Mouse (Mus musculus): Measurements from ENCODE around the gene Cnfn.
A peak's percentile ranks its signal among the peaks of the same experiment; 100 is the strongest.
"Not testable (repeated sequence)": the region's sequence is repeated elsewhere in the genome, so short reads cannot be mapped to it uniquely, and the experiment has no call there.

Gene Cnfn

DNA sequence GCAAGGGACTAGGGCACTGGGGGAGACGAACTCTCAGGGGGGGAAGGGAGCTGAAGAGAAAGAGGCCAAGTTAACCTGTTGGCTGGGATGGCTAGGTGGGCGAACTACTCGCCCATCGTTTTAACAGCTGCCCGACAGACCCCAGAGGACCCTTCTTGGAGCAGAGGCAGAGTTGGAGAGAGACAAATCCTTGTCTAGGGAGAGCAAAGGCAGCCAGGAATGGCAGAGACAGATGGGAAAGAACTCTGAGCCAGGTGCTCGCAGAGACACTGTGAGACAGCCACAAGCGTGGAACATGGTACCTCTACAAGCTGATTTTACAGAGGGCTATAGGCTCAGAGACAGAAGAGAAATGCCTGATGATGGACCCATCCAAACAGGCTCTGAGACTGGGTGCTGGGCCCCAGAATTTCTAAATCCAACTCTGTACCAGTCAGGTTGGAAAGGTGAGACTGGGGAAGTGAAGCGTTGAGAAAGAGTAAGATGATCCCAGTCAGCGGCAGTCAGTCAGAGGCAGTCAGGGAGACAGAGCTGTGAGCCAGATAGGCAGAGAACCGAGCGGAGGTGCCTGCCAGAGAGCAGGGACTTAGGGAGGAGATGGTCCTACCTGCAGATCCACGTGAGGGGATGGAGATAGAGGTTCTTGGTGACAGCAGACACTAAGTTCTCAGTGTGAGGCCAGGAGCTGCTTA is at the start of gene Cnfn:
TSS of gene Cnfn (minus strand) at position 667 of the 692 bp plus-strand sequence.
- no peak for DNase-seq

DNA sequence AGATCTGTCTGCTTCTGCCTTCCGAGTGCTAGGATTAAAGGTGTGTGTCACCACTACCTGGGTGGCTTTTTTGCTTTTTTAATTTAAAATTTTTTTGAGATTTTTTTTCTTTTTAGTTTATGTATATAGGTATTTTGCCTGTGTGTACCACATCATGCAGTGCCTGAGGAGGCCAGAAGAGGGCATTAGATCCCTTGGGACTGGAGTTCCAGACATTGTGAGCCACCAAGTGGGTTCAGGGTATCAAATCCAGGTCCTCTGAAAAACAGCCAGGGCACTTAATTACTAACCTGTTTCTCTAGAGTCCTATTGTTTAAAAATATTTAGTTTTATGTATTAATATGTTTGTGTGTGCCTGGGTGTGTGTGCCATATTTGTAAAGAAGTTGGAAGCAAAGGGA is 48.1 kb upstream of the Cnfn start:
- DNase-seq: peak; percentile 25

DNA sequence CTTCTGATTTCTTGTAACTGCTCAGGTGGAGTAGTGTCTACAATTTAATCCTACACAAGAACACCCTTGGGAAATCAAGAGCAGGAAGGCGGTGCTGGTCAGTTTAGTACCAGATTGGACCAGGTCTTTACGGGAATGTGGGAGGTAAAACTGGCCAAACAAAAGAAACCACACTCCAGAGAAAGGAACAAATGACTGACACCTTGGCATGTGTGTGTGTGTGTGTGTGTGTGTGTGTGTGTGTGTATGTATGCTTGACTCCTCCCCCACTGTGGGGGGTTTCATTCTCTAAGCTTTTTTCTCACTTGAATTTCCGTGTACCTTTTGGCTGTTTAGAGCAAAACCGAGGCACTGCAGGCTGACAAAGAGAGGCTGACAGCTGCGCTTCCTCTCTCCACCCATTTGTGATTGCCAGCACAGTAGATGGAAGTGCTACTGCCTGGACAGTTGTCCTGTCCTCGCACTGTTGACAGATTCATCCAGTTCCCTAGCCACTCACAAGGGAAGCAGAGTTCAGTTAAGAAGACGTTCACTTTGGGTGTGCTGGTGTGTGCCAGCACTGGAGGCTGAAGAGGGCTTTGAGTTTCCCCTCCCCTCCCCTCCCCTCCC is 43.4 kb upstream of the Cnfn start, which contains the start of gene Cxcl17:
TSS of gene Cxcl17 (minus strand) at position 54 of the 609 bp plus-strand sequence.
- no peak for DNase-seq

DNA sequence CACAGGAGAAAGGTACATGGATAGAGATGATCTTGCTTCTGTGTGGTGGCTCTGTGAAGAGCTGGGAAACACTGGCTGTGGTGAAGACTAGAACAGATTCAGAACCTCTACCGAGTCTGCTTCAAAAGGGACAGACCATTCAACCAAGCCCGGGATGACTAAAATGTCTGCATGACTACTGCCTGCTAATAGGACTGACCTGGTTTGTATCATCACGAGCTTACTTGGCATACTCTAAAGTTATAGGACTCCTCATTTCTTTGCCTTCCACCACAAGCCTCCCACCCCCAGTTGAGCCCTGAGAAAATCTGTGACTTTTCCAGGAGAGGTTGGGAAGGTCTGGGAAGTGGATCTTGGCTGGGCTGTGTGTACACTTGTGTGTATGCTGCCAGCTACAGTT is 42.3 kb upstream of the Cnfn start:
- DNase-seq: no peak

DNA sequence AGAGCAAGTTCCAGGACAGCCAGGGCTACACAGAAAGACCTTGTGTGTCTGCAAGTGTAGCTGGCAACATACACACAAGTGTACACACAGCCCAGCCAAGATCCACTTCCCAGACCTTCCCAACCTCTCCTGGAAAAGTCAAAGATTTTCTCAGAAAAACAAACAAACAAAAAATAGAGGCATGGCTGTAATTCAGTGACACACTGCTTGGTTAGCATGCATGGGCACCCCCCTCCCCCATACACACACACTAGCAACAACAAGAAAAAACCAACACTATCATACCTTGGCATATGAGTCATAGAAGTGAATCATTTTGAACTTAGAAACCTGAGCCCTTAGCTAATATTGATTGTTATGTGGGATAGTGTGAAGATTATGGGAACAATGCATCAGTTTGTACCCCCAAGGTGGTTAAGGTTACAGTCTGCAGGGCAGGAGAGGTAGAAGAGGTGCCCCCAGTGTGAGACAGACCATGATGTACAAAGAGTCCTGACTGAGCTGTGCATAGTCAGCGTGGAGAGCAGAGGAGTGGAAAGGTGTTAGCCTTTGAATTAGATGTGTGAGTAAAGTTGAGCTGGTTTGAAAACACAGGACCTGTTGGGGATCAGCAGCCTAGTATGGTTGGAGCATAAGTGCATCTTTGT is 41.6 kb upstream of the Cnfn start:
- no peak for DNase-seq

DNA sequence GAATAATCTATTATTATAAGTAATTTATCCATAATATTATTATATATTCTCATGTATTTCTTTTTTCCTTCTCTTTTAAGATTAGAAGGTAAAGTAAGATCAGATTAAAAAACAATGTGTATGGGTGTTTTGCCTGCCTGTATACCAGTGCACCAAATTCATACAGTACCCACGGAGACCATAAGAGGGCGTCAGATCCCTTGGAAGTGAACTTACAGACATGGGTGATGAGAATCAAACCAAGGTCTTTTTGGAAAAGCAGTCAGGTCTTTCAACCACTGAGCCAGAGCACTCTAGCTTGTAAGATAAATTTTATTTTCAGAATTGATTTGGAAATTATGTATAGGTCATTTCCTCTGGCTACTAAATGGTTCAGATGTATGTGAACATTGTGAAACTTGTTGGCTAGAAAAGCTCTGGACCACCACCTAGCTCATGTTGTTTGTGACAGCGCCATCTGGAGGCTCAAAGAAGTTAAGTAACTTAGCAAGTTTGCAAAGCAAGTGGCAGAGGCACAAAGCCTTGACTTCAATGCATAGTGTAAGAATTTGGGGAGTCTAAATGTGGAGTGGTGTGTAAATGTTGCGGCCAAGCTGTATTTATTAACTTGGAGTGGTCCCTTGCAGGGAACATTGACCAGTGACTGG is 39.7 kb upstream of the Cnfn start:
- no peak for DNase-seq

DNA sequence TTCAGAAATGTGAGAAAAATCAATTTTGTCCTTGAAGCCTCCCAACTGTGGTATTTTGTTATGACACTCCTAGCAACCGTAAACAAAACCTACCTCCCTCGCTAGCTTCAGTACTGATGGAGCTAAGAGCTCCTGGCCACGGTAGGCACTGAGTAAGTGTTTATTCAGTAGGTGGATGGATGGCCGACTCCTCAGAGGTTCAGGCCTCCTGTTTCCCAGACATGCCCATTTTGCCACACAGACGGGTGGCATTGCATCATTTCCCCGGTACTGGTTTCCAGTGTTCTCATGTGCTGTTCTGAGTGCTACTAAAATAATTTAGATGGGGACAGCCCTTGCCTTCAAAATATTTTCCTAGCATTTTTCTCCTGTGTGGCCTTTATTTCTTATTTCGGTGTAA is 36.9 kb upstream of the Cnfn start:
- DNase-seq: no peak

DNA sequence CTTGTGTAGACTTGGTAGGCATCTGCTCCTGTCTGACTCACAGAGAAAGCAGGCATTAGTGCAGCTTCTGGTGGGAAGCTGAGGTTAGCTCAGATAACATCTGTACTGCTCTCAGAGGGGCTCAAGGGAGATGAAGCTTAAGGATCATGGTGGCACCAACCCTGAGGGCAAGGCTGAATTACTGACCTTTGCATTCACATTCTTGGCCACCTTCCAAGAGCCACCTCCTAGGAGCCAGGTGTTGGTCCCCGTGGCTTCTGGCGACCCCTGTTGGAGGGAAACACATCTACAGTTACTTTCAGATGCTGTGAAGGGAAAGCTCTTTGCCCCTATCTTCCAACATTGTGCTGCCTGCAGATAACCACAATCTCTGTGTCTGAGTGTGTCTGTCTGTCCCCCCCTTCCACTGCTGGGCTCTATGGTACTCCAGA is 33.2 kb upstream of the Cnfn start:
- no peak for DNase-seq

DNA sequence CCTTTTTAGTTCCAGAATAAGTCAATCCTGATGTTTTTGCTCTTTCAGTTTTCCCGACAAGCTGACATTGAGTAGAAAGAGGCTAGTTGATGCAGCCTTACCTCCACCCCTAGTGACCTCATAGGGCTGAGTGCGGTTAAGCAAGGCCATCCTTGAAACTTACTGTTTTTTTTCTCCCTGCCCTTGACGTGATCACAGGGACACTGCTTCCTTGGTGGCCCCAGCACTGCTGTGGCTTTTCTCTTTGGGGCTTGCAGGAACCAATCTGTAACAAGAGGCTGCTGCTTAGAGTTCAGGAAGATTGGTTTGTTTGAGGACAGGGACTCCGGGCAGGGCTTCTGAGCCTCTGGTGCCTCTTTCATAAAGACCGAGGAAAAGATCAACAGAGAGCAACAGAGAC is 32.5 kb upstream of the Cnfn start:
- DNase-seq: no peak

DNA sequence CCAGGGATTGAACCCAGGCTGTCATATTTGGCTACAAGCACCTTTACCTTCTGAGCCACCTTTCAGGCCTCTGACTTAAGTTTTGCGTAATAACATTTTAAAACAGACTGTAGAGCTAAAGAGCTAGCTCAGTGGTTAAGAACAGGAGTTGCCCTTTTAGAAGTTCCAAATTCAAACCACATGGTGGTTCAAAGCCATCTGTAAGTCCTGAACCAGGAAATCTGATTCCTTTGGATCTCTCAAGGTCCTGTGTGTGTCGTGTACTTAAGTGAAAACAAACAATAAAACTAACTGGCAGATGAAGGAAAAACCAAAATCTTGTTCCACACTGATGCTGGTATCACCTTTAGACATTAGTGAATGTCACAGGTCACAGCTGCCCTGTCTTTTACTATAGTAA is 32.0 kb upstream of the Cnfn start:
- DNase-seq: no peak

DNA sequence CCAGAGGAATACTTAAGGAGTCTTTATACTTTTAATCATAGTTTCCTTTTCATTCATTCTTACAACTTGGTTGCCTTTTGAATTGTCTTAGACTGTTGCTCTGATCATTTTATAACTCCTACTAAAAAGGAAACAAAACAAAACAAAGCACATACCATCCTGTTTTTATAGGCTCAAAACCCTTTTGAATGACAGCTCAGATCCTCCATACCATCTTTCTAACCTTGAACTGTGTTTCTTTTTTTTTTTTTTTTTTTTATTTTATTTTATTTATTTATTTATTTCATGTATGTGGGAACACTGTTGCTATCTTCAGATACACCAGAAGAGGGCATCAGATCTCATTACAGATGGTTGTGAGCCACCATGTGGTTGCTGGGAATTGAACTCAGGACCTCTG is 29.5 kb upstream of the Cnfn start:
- DNase-seq: not testable (repeated sequence)

DNA sequence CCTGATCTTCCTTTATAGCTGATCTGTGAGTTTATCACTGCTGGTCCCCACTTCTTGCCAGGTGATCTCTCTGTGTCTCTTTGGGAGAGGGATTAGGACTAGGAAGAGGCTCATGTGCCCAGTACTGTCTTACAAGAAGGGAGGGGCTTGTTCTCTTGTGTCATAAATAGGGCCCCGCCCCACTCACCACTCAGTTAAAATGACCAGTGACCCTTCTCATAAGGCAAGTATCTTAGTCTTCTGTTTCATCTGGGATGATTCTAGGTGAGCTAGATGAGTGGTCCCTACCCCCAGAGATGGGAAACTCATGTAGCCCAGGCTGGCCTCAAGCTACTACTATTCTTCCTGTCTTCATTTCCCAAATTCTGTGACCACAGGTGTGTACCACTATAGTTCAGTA is 29.1 kb upstream of the Cnfn start, which contains the start of gene Lipe:
TSS of gene Lipe (minus strand) at position 101 of the 400 bp plus-strand sequence.
- DNase-seq: no peak

DNA sequence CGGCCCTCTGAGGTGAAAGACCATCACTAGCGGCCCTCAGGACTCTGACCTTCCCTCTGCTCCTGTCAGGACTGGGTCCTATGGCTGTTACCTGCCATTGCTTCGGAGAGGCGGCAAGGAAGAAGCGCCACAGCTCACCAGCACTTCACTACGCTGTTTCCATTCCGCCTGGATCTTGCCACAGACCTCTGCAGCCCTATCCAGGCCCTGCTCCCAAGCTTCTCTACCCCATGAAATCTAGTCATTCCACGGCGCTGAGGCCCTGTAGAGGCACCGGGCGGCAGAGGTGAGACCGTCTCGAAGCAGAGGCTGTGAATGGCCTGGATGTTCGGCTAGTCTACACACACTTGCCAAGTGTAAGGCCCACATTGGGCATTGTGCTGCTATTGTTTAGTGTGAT is 27.1 kb upstream of the Cnfn start:
- DNase-seq: no peak

DNA sequence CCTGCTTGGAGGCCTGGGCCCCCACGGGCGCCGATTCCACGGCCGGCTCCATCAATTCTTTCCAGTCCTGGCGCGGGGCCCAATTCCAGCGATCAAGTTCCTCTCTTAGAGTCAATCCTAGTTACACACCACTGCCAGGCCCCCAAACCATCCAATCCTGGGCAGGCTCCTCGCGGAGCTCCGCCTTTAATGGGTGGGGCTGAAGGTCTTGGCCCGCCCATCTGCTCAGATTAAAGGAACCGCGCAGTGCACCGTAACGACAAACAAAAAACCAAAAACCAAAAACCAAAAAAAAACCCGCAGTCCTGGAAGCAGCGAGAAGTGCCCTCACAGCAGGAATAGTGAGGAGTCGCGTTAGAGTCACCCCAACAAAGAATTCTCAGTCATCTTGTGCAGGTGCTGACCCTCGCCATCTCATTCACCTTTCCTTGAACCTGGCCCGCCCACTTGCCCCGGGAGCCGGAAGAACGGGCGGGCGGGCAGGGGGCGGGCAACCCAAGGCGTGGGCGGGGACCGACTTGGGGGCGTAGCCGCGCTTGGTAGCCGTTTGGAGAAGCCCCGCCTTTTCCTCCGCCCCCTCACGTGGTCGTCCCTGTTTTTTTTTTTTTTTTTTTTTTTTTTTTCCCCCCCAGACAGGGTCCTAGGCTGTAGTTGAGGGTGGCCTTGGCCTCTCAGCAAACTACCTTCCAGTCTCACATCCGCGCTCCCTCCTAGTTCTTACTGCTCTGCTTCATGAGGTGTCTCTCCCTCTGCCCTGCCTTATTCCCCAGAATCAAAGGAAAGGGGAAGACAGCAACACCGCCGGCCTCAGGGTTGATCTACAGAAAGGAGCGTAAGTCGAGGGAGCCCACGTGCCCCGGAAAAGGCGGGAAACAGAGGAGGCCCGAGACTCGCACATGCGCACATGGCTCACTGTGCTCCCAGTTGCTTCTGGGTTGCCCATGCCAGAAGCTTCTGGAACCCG is 26.3 kb upstream of the Cnfn start:
- peak; percentile 100 for DNase-seq

DNA sequence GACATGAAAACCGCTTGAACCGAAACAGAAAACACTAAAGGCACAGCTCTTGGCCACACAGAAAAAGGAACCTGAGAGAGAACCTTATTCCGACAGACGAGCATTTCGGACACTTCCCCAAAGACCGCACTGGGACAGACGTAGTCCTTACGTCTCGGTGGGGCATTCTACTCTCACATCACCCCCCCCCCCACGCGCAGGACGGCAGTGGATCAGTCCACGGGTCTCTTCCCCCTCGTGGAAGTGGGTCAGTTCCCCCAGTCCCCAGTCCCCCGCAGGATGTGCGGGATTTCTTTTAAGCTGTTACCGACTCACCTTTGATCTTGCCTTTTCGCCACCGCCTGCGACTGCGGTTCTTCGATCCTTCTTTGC is 25.6 kb upstream of the Cnfn start:
- no peak for DNase-seq

DNA sequence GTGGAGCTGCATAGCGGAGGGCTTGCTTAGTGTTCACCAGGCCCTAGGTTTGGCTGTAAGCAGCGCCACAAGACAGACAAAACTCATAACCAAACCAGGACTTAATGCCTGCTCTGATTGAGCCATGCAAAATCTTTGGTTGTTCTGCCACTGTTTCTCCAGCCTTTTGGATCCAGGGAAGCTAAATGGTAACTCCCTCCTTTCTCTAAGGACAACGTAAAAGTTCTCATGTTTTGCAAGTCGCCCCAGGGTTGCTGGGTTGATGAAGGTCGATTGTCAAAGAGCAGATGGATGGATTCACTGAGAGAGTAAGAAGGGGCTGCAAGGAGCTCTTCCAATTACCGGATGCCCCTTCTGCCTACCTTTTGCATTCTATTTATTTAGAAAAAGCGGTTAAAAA is 25.2 kb upstream of the Cnfn start:
- DNase-seq: no peak

DNA sequence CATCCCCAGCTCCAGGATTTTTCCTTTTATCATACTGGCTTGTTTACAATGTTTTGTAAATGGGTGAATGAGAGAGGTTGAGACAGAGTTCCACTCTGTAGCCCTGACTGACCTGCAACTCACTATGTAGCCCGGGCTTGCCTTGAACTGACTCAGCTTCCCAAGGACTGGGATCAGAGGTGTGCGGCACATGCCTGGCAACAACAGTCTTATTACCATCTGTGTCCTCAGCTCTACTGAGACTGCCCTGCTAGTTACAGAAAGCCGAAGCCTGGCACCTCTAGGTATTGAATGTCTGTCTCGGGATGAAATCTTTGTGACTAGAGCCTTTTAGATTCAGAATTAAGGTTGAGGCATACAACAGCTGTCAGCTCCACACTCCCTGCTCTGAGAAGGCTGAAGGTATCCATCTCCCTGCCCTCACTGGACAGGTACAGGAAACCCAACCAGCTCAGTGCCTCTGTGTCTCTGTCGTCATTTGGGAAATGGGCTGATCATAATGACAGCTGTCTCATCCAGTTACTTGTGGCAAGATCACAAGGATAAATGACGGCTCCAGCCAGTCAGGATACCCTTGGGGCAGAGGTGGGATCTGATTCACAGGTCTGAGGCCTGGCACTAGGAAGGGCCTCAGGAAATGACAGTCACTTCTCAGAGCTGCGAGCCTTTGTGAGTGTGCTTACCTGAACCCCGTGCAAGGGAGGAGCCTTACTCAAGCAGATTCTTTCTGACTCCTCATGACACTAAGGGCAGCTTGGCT is 24.1 kb upstream of the Cnfn start:
- DNase-seq: no peak

DNA sequence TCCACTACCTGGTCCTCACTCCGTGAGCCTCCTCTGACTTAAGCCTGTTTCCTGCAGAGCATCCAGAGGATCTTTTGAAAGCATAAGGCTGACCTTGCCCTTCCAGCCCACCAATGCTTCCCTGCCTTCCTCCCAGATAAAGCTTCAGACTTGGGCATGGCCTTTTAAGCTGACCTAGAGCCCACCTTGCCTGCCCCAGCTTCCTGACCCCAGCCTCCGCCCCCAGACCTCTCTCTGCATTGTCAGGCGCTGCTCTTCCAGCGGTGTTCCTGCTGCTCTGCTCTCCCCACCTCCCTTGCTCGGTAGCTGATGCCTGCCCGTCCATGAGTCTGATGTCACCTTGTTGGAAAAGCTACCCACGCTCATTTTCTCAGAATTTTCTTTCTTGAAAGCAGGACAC is 23.3 kb upstream of the Cnfn start:
- no peak for DNase-seq

DNA sequence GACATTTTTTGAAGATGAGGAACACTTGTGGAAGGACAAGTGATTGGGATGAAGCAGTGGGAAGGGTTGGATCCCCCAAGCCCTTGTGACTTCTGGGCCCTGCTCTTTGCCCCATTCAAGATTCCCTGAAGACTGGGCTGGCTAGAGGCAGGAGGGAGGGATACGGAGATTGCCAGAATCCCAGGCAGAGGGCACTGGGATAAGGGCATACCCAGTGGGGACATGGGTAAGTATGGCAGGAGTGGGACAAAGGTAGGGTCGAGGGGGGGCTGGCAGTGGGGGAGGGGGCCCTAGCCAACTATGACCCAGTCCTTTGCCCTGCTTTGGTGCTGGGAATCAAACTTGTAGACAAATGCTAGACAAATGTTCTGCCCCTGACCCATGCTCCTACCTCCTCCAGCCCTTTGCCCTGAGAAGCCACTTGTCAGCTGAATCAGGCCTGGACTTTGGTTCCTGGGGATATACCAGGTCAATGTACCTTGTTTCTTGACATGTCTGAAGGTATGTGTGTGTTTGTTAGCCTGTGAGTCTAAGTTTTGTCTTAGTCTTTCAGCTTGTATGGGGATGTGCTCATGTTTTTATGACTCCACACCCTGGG is 22.4 kb upstream of the Cnfn start:
- no peak for DNase-seq

DNA sequence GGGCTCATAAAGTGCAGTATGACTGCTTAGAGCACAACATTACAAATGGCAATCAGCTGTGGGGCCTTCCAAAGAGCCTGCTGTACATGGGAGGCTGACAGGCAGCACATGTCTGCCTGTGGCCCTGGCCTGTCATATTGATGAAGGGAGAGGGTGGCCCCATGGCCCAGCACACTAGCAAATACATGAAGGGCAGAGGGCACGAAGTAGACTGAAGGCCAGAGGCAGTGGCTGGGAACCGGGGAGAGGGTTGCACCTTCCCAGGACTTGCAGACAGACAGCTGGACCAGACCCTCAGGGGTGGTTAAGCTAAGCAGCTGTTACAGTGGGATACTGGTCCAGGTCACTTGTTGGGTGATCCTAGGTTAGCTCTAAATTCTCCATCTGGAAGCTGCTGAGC is 21.5 kb upstream of the Cnfn start:
- DNase-seq: no peak

DNA sequence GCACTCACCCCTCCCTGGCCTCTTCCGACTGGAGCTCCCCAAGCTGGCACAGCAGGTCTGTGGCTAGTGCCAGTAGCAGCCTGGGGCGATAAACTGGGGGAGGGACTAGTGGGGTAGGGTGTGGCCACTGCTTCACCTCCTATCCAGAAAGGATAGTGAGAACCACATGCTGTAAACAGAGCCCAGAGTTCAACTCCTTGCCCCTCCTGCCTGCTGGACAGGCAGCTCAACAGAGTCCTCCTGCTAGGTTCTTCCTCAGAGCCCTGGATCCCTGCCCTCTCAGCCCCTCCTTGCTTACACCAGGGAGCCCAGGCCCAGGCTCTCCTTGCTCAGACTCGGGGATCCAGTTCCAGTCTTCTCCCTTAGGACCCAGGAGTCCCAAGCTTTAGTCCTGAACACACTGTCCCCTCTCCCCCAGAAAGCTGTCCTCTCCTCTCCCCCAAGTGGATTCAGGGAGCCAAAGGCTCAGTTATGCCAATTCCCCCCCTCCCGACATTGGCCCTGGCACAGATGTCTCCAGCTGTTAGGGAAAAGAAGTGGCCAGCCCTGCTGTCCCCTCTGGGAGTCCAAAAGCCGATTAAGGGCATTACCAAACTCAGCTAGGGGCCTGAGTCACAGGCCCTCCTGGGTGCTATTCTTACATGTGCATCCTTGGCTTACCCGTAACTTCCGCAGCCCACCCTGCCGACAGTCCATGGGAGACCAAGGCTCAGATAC is 20.7 kb upstream of the Cnfn start:
- DNase-seq: peak; percentile 2
